Mouse (Mus musculus) neural tube, embryonic 14.5 days (tissue): ENCODE results near the gene Ppil1. TPM values are rescaled to one million over a fixed set of nuclear protein-coding genes. Genes with fewer than 3 reads are reported as not detected.
A peak's percentile ranks its signal among the peaks of the same experiment; 100 is the strongest.

Source experiments
- ATAC-seq: fragments of 200-750 bp; cut with Nextera tagmentation; 2 replicates; pipeline ENCODE4 v1.8.0; 2017; ENCODE audit warnings: low read depth, mild to moderate bottlenecking, moderate TSS enrichment, moderate library complexity
- H3K27ac ChIP-seq: fragments of 300-500 bp; sonication (generic); 2 replicates; pipeline ENCODE4 v1.5.1; 2014; ENCODE audit warnings: low read depth, mild to moderate bottlenecking, control low read depth, low read length, moderate library complexity, mixed read lengths
- H3K27me3 ChIP-seq: fragments of 300-500 bp; sonication (generic); 2 replicates; pipeline ENCODE4 v1.6.1; 2014; ENCODE audit warnings: low read length; ENCODE audit not compliant: control insufficient read depth, insufficient read depth
- H3K36me3 ChIP-seq: fragments of 300-500 bp; sonication (generic); 2 replicates; pipeline ENCODE4 v1.6.1; 2014; ENCODE audit warnings: low read length, mixed read lengths; ENCODE audit not compliant: control insufficient read depth, insufficient read depth
- H3K4me1 ChIP-seq: fragments of 300-500 bp; sonication (generic); 2 replicates; pipeline ENCODE4 v1.6.1; 2014; ENCODE audit warnings: low read length; ENCODE audit not compliant: control insufficient read depth, insufficient read depth
- H3K4me2 ChIP-seq: fragments of 300-500 bp; sonication (generic); 2 replicates; pipeline ENCODE4 v1.6.1; 2014; ENCODE audit warnings: mild to moderate bottlenecking, low read depth, low read length, control low read depth
- H3K4me3 ChIP-seq: fragments of 300-500 bp; sonication (generic); 2 replicates; pipeline ENCODE4 v1.5.1; 2014; ENCODE audit warnings: low read depth, low read length, control low read depth, mixed read lengths
- H3K9ac ChIP-seq: fragments of 300-500 bp; sonication (generic); replicated peaks from 2 replicates; pipeline ENCODE4 v1.6.1; 2014; ENCODE audit warnings: low read depth, mild to moderate bottlenecking, control low read depth, low read length, mixed read lengths
- H3K9me3 ChIP-seq: fragments of 300-500 bp; sonication (generic); 2 replicates; pipeline ENCODE4 v1.6.1; 2016; ENCODE audit warnings: low read length; ENCODE audit not compliant: control insufficient read depth
- WGBS: fragments of 180-500 bp; shearing (Covaris S2); extraction: QIAGEN DNeasy Blood & Tissue Kit; methylation state at CpG from one replicate; pipeline ENCODE4 v1.1.7; 2014; 5-methylcytosine and 5-hydroxymethylcytosine counted together
- polyA plus RNA-seq: library from polyadenylated mRNA; unstranded; fragments of >200 nt; fragmentation: Nextera tagmentation; extraction: Ambion mirVana; gene quantifications from 2 replicates; pipeline ENCODE4 v1.2.1, GENCODE M21; 2014

Gene Ppil1
- polyA plus RNA-seq, 1 experiment from 2014 or later = 96.4 TPM

GRCm38 (mm10) chr17:29293807-29294605 is 30.0 kb upstream of the Ppil1 start:
- Histone ChIP-seq H3K4me2 (no peak overlapping the region), H3K4me1 (no peaks in the 10 kb centered on the region), H3K4me3 (no peak overlapping the region), H3K27me3 (no peaks in the 10 kb centered on the region), H3K9me3 (no peaks in the 10 kb centered on the region), H3K27ac (no peak overlapping the region), H3K9ac (no peak overlapping the region), H3K36me3 (peaks cover 23% of the 10 kb centered on the region; the same call in 1 of the 2 replicates)
- no peak for ATAC-seq
- 86% methylated on average over 9 of the region's 9 CpGs for WGBS

DNA sequence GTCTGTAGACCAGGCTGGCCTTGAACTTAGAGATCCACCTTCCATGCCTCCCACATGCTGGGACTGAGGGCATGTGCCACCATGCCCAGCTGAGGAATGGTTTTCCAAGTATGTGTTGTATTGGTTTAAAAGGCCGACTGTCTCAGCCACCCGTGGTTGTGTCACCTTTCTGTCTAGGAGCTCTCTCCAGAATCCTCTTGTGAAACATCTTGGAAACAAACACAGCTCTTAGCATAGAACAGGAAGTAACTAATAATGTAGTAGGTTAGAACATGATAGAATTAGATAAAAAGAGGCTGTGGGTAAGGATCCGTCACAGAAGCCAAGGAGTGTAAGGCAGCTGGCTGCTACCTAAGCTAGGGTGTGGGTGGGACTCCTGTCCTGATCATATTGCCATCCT is 29.0 kb upstream of the Ppil1 start:
- Histone ChIP-seq H3K27ac (no peak overlapping the region), H3K9ac (no peak overlapping the region), H3K27me3 (no peaks in the 10 kb centered on the region), H3K36me3 (peaks cover 14% of the 10 kb centered on the region; the same call in 1 of the 2 replicates), H3K9me3 (no peaks in the 10 kb centered on the region), H3K4me2 (no peak overlapping the region), H3K4me3 (no peak overlapping the region), H3K4me1 (no peaks in the 10 kb centered on the region)
- WGBS = 91% methylated on average over 3 of the region's 3 CpGs
- no peak for ATAC-seq

- Histone ChIP-seq H3K36me3 (peaks cover 12% of the 10 kb centered on the region; the same call in 1 of the 2 replicates), H3K9me3 (no peaks in the 10 kb centered on the region), H3K4me2 (no peak overlapping the region), H3K27me3 (no peaks in the 10 kb centered on the region), H3K4me3 (no peak overlapping the region), H3K4me1 (no peaks in the 10 kb centered on the region), H3K9ac (no peak overlapping the region), H3K27ac (no peak overlapping the region)
- no peak for ATAC-seq
- 86% methylated on average over 7 of the region's 7 CpGs for WGBS
These were observed 27.8 kb upstream of the Ppil1 start for GRCm38 (mm10) chr17:29291793-29292192.

DNA sequence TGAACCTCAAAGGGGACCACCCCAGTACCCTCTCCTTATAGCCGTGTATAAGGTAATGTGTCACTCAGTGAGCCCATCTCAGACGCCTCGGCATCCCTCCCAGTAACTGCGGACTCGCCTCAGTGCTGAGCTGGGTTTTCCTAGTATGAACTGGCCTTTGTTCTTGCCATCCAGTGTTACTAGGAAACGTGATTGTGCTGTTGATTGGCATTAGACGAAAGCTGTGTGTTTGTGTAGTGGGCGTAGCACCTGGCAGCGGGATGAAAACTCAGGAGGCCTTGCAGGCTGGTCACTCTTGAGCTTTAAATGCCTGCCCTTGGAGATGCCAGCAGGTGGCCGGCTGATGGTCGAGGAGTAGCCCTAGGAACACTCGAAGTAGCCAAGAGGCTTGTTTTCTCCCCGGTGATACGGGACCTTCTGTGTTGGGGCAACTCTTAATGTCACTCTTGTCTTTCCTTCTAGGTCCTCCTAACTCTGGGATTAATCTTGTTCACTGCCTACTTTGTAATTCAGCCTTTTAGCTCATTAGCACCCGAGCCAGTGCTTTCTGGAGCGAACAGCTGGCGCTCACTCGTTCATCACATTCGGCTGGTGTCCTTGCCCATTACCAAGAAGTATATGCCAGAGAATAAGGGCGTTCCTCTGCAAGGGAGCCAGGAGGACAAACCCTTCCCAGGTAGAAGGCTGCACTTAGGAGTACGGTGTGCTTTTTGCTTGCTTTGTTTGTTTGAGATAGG is 18.4 kb upstream of the Ppil1 start:
- Histone ChIP-seq H3K27ac (peak overlapping the region; percentile 10; the same call in 1 of the 2 replicates), H3K36me3 (peaks cover 10% of the 10 kb centered on the region; the same call in 1 of the 2 replicates), H3K27me3 (no peaks in the 10 kb centered on the region), H3K4me2 (no peak overlapping the region), H3K9ac (no peak overlapping the region), H3K4me3 (no peak overlapping the region), H3K9me3 (no peaks in the 10 kb centered on the region), H3K4me1 (no peaks in the 10 kb centered on the region)
- WGBS = 68% methylated on average over 21 of the region's 21 CpGs
- no peak for ATAC-seq

DNA sequence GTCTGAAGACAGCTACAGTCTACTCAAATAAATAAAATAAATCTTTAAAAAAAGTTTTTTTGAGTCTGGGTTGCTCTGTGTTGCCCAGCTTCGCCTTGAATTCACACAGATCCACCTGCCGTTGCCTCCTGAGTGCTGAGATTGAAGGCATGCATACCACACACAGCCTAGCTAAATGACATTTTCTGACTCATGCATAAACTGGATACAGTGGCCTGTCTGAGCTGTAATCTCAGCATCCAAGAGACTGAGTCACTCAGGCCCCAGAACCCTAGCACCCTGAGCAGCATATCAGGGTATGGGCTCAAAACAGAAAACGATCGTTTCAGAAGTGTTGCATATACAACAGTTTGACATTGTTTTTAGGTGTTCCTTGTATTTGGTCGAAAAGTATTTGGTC is 17.6 kb upstream of the Ppil1 start:
- H3K4me3 ChIP-seq = no peak overlapping the region
- H3K9ac ChIP-seq = no peak overlapping the region
- ATAC-seq = no peak
- no peak overlapping the region for H3K4me2 ChIP-seq
- 93% methylated on average over 5 of the region's 5 CpGs for WGBS
- H3K27ac ChIP-seq = no peak overlapping the region
- peaks cover 10% of the 10 kb centered on the region; the same call in 1 of the 2 replicates for H3K36me3 ChIP-seq
- no peaks in the 10 kb centered on the region for H3K4me1 ChIP-seq
- H3K27me3 ChIP-seq = no peaks in the 10 kb centered on the region
- no peaks in the 10 kb centered on the region for H3K9me3 ChIP-seq

GRCm38 (mm10) chr17:29280422-29280821 is 16.4 kb upstream of the Ppil1 start:
- Histone ChIP-seq H3K9me3 (no peaks in the 10 kb centered on the region), H3K36me3 (peaks cover 10% of the 10 kb centered on the region; the same call in 1 of the 2 replicates), H3K27ac (no peak overlapping the region), H3K4me1 (no peaks in the 10 kb centered on the region), H3K27me3 (no peaks in the 10 kb centered on the region), H3K9ac (no peak overlapping the region), H3K4me2 (no peak overlapping the region), H3K4me3 (no peak overlapping the region)
- WGBS = 92% methylated on average over 5 of the region's 5 CpGs
- no peak for ATAC-seq

- H3K27ac ChIP-seq = no peak overlapping the region
- no peak for ATAC-seq
- no peak overlapping the region for H3K9ac ChIP-seq
- H3K4me2 ChIP-seq = no peak overlapping the region
- 73% methylated on average over 11 of the region's 11 CpGs for WGBS
- H3K27me3 ChIP-seq = no peaks in the 10 kb centered on the region
- no peak overlapping the region for H3K4me3 ChIP-seq
- no peaks in the 10 kb centered on the region for H3K9me3 ChIP-seq
- peaks cover 14% of the 10 kb centered on the region for H3K4me1 ChIP-seq
- H3K36me3 ChIP-seq = no peaks in the 10 kb centered on the region
These were observed 9.9 kb upstream of the Ppil1 start for GRCm38 (mm10) chr17:29273889-29274288.

GRCm38 (mm10) chr17:29273156-29273555 is 9.2 kb upstream of the Ppil1 start:
- Histone ChIP-seq H3K36me3 (no peaks in the 10 kb centered on the region), H3K4me3 (no peak overlapping the region), H3K27me3 (no peaks in the 10 kb centered on the region), H3K27ac (no peak overlapping the region), H3K4me1 (peaks cover 14% of the 10 kb centered on the region), H3K4me2 (no peak overlapping the region), H3K9ac (no peak overlapping the region), H3K9me3 (no peaks in the 10 kb centered on the region)
- WGBS = 75% methylated on average over 7 of the region's 7 CpGs
- no peak for ATAC-seq

GRCm38 (mm10) chr17:29270148-29270698 is 6.2 kb upstream of the Ppil1 start:
- no peaks in the 10 kb centered on the region for H3K9me3 ChIP-seq
- ATAC-seq = no peak
- peak overlapping the region; percentile 55 for H3K4me2 ChIP-seq
- H3K4me3 ChIP-seq = no peak overlapping the region
- no peak overlapping the region for H3K9ac ChIP-seq
- no peaks in the 10 kb centered on the region for H3K27me3 ChIP-seq
- WGBS = 95% methylated on average over 9 of the region's 9 CpGs
- no peak overlapping the region for H3K27ac ChIP-seq
- H3K36me3 ChIP-seq = no peaks in the 10 kb centered on the region
- H3K4me1 ChIP-seq = peaks cover 14% of the 10 kb centered on the region
